Mouse (Mus musculus): Measurements from ENCODE around the gene Aqp11.

DNA sequence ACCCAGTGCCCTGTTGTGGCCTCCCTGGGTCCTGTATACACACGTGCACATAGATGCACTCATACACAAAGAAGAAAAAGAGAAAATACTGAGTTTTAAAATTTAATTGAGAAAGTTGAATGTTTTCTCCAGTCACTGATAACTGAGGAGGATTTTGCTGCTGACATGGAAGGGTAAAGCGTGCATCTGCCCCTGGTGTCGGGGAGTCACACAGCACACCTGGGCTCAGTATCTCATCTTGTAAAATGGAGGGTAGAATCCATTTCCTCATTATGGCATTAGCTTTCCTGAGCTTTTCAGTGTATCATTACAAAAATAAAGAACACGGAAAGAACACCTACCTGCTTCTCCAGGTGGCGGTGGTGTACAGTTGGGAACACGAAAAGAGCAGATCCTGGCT, 12.7 kb downstream of the Aqp11 start:
- TF ChIP-seq CTCF (IDR thresholded peaks at IDR 0.05; ENCODE audit: low read depth, low read length) = no peak
- no peak for TF ChIP-seq GATA1 (IDR thresholded peaks at IDR 0.05; ENCODE audit: borderline replicate concordance, low read length)
- TF ChIP-seq TAL1 (conservative IDR thresholded peaks at IDR 0.05; ENCODE audit: low read depth, low read length) = no peak
- no peak for TF ChIP-seq POLR2AphosphoS5 (IDR thresholded peaks at IDR 0.05; ENCODE audit: insufficient replicate concordance, low read depth, low read length)

All from G1E (cell line).